Mouse (Mus musculus) intestine, embryonic 16.5 days (tissue): Measurements from ENCODE around the gene Glod4. TPM values are rescaled to one million over a fixed set of nuclear protein-coding genes. Genes with fewer than 3 reads are reported as not detected.

Experiments
- ATAC-seq: fragments of 200-750 bp; cut with Nextera tagmentation; 2 replicates; pipeline ENCODE4 v1.8.0; 2017; ENCODE audit warnings: moderate TSS enrichment, moderate library complexity
- H3K27ac ChIP-seq: fragments of 300-500 bp; sonication (generic); 2 replicates; pipeline ENCODE4 v1.5.1; 2014; ENCODE audit warnings: mild to moderate bottlenecking, low read length
- H3K27me3 ChIP-seq: fragments of 300-500 bp; sonication (generic); replicated peaks from 2 replicates; pipeline ENCODE4 v1.6.1; 2014; ENCODE audit warnings: low read length, control low read depth, mixed read lengths; ENCODE audit not compliant: control insufficient read depth, insufficient read depth
- H3K36me3 ChIP-seq: fragments of 300-500 bp; sonication (generic); 2 replicates; pipeline ENCODE4 v1.6.1; 2014; ENCODE audit warnings: low read length, control low read depth; ENCODE audit not compliant: control insufficient read depth, insufficient read depth
- H3K4me1 ChIP-seq: fragments of 300-500 bp; sonication (generic); 2 replicates; pipeline ENCODE4 v1.6.1; 2014; ENCODE audit warnings: low read length, control low read depth, mixed read lengths; ENCODE audit not compliant: control insufficient read depth, insufficient read depth
- H3K4me2 ChIP-seq: fragments of 300-500 bp; sonication (generic); 2 replicates; pipeline ENCODE4 v1.6.1; 2014; ENCODE audit warnings: low read depth, low read length, control low read depth
- H3K4me3 ChIP-seq: fragments of 300-500 bp; sonication (generic); 2 replicates; pipeline ENCODE4 v1.5.1; 2014; ENCODE audit warnings: mild to moderate bottlenecking, low read length
- H3K9ac ChIP-seq: fragments of 300-500 bp; sonication (generic); 2 replicates; pipeline ENCODE4 v1.6.1; 2014; ENCODE audit warnings: low read depth, low read length
- H3K9me3 ChIP-seq: fragments of 300-500 bp; sonication (generic); 2 replicates; pipeline ENCODE4 v1.6.1; 2016; ENCODE audit warnings: low read length, control low read depth; ENCODE audit not compliant: control insufficient read depth
- WGBS: fragments of 180-500 bp; shearing (Covaris S2); extraction: QIAGEN DNeasy Blood & Tissue Kit; methylation state at CpG from one replicate; pipeline ENCODE4 v1.1.7; 2014; 5-methylcytosine and 5-hydroxymethylcytosine counted together
- polyA plus RNA-seq: library from polyadenylated mRNA; unstranded; fragments of >200 nt; fragmentation: Nextera tagmentation; extraction: Ambion mirVana; gene quantifications from 2 replicates; pipeline ENCODE4 v1.2.1, GENCODE M21; 2015

Glod4 gene
- polyA plus RNA-seq, 1 experiment from 2014 or later: 129 TPM

GRCm38 (mm10) chr11:76283841-76284240 lies 40.3 kb upstream of the Glod4 start:
- Histone ChIP-seq H3K9ac (no peak overlapping the region), H3K4me2 (no peak overlapping the region), H3K4me1 (peaks cover 16% of the 10 kb centered on the region), H3K27ac (no peak overlapping the region), H3K9me3 (no peaks in the 10 kb centered on the region), H3K36me3 (no peaks in the 10 kb centered on the region), H3K4me3 (no peak overlapping the region), H3K27me3 (no peaks in the 10 kb centered on the region)
- ATAC-seq: no peak
- WGBS: 89% methylated on average over 6 of the region's 6 CpGs

GRCm38 (mm10) chr11:76279971-76280370 lies 36.4 kb upstream of the Glod4 start:
- Histone ChIP-seq H3K4me2 (no peak overlapping the region), H3K36me3 (no peaks in the 10 kb centered on the region), H3K27ac (no peak overlapping the region), H3K9me3 (no peaks in the 10 kb centered on the region), H3K27me3 (no peaks in the 10 kb centered on the region), H3K4me1 (no peaks in the 10 kb centered on the region; the same call in 1 of the 2 replicates), H3K4me3 (no peak overlapping the region), H3K9ac (no peak overlapping the region)
- WGBS: 55% methylated on average over 2 of the region's 2 CpGs
- ATAC-seq: no peak

GRCm38 (mm10) chr11:76278960-76279852 lies 35.7 kb upstream of the Glod4 start:
- no peak overlapping the region for H3K9ac ChIP-seq
- H3K4me2 ChIP-seq: no peak overlapping the region
- no peaks in the 10 kb centered on the region for H3K9me3 ChIP-seq
- H3K36me3 ChIP-seq: no peaks in the 10 kb centered on the region
- H3K4me3 ChIP-seq: no peak overlapping the region
- H3K4me1 ChIP-seq: no peaks in the 10 kb centered on the region; the same call in 1 of the 2 replicates
- ATAC-seq: no peak
- H3K27ac ChIP-seq: no peak overlapping the region
- WGBS: 68% methylated on average over 14 of the region's 14 CpGs
- no peaks in the 10 kb centered on the region for H3K27me3 ChIP-seq

GRCm38 (mm10) chr11:76272440-76272839 lies 28.9 kb upstream of the Glod4 start:
- WGBS: 76% methylated on average over 4 of the region's 4 CpGs
- Histone ChIP-seq H3K27ac (no peak overlapping the region), H3K9ac (no peak overlapping the region), H3K4me3 (no peak overlapping the region), H3K4me1 (no peaks in the 10 kb centered on the region), H3K27me3 (no peaks in the 10 kb centered on the region), H3K4me2 (no peak overlapping the region), H3K36me3 (no peaks in the 10 kb centered on the region), H3K9me3 (no peaks in the 10 kb centered on the region)
- no peak for ATAC-seq

- ATAC-seq: no peak
- H3K4me1 ChIP-seq: no peaks in the 10 kb centered on the region
- H3K27ac ChIP-seq: peak overlapping the region; percentile 12; the same call in 1 of the 2 replicates
- H3K9me3 ChIP-seq: no peaks in the 10 kb centered on the region
- no peak overlapping the region for H3K4me2 ChIP-seq
- WGBS: 76% methylated on average over 6 of the region's 6 CpGs
- no peaks in the 10 kb centered on the region for H3K27me3 ChIP-seq
- H3K4me3 ChIP-seq: no peak overlapping the region
- no peak overlapping the region for H3K9ac ChIP-seq
- no peaks in the 10 kb centered on the region for H3K36me3 ChIP-seq
Measured at GRCm38 (mm10) chr11:76268521-76269065, 25.1 kb upstream of the Glod4 start.

- H3K27ac ChIP-seq: peak overlapping the region; percentile 12; the same call in 1 of the 2 replicates
- no peaks in the 10 kb centered on the region for H3K36me3 ChIP-seq
- H3K27me3 ChIP-seq: no peaks in the 10 kb centered on the region
- ATAC-seq: no peak
- H3K4me1 ChIP-seq: no peaks in the 10 kb centered on the region
- WGBS: 65% methylated on average over 5 of the region's 5 CpGs
- H3K4me2 ChIP-seq: no peak overlapping the region
- H3K9me3 ChIP-seq: no peaks in the 10 kb centered on the region
- H3K9ac ChIP-seq: no peak overlapping the region
- H3K4me3 ChIP-seq: no peak overlapping the region
Measured at GRCm38 (mm10) chr11:76268001-76268459, 24.5 kb upstream of the Glod4 start.

GRCm38 (mm10) chr11:76267550-76267949 lies 24.0 kb upstream of the Glod4 start:
- no peaks in the 10 kb centered on the region for H3K9me3 ChIP-seq
- no peaks in the 10 kb centered on the region for H3K27me3 ChIP-seq

GRCm38 (mm10) chr11:76262611-76263351 lies 19.3 kb upstream of the Glod4 start:
- H3K4me1 ChIP-seq: no peaks in the 10 kb centered on the region
- H3K4me3 ChIP-seq: no peak overlapping the region
- no peak overlapping the region for H3K9ac ChIP-seq
- WGBS: 27% methylated on average over 19 of the region's 19 CpGs
- no peak for ATAC-seq
- H3K36me3 ChIP-seq: peaks cover 6% of the 10 kb centered on the region; the same call in 1 of the 2 replicates
- H3K9me3 ChIP-seq: no peaks in the 10 kb centered on the region
- H3K27me3 ChIP-seq: no peaks in the 10 kb centered on the region
- no peak overlapping the region for H3K27ac ChIP-seq
- H3K4me2 ChIP-seq: no peak overlapping the region

More at GRCm38 (mm10) chr11:76267550-76267949, 24.0 kb upstream of the Glod4 start:
- 53% methylated on average over 7 of the region's 7 CpGs for WGBS
- H3K36me3 ChIP-seq: no peaks in the 10 kb centered on the region
- no peaks in the 10 kb centered on the region for H3K4me1 ChIP-seq
- H3K4me2 ChIP-seq: no peak overlapping the region
- H3K9ac ChIP-seq: no peak overlapping the region
- ATAC-seq: no peak
- no peak overlapping the region for H3K27ac ChIP-seq
- no peak overlapping the region for H3K4me3 ChIP-seq

GRCm38 (mm10) chr11:76261224-76261623 lies 17.7 kb upstream of the Glod4 start:
- Histone ChIP-seq H3K9ac (0 out of 2 replicates have a peak overlapping the region, but pooled peaks have one; percentile 16), H3K4me2 (no peak overlapping the region), H3K4me3 (no peak overlapping the region), H3K4me1 (no peaks in the 10 kb centered on the region), H3K36me3 (peaks cover 6% of the 10 kb centered on the region; the same call in 1 of the 2 replicates), H3K27me3 (no peaks in the 10 kb centered on the region), H3K9me3 (no peaks in the 10 kb centered on the region), H3K27ac (no peak overlapping the region)
- no peak for ATAC-seq
- WGBS: 77% methylated on average over 12 of the region's 12 CpGs
